Mouse (Mus musculus): ENCODE data around the gene Atxn7l2. TPM values are rescaled to one million over a fixed set of nuclear protein-coding genes. Genes with fewer than 3 reads are reported as not detected.
A peak's percentile ranks its signal among the peaks of the same experiment; 100 is the strongest.

Gene Atxn7l2
- total RNA-seq, 2 experiments from 2014 or later = 3.0 to 4.0 TPM

DNA sequence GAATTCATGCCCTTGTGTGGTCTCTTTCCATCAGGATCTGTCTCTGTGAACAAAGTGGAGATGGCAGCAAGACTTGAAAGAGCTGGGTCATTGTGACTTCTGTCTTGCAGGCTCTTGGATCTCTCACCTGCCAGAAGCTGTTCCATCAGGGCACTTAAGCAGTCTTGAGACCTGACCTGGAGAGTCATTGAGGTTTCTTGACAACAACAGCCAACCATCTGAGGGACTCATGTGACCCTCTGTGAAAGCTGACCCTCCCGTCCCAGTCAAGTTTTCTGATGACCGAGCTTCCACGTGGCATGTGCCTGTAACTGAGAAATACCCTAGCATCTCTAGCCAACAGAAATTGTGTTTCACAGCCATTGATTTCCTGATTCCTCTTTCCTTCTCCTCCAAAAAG lies 26.0 kb downstream of the Atxn7l2 start:
- no peak for ATAC-seq (replicated peaks; ENCODE audit: poor library complexity)

GRCm38 (mm10) chr3:108180514-108180913 lies 30.2 kb downstream of the Atxn7l2 start:
- no peak for ATAC-seq (replicated peaks; ENCODE audit: poor library complexity)

GRCm38 (mm10) chr3:108178756-108179715 lies 31.7 kb downstream of the Atxn7l2 start:
- no peak for ATAC-seq (replicated peaks; ENCODE audit: poor library complexity)

GRCm38 (mm10) chr3:108174672-108175531 lies 35.8 kb downstream of the Atxn7l2 start:
- no peak for ATAC-seq (replicated peaks; ENCODE audit: poor library complexity)

DNA sequence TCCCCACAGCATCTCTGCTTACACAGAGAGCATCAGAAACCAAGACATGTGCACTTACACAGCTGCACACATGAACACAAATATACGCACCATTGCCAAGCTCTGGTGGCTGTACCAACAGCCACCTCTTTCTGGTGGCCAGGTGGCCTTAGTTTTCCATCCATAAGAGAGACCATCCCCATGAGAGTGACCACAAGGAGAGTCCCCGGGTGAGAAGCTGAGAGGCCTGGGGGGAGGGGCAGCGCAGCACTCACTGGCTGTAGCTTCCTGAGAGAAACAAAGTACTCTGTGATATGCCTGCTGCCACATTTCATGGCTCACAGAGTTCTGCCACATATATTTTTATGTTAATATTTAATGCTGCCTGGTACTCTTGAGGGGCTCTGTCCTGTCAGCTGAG lies 41.5 kb downstream of the Atxn7l2 start:
- no peak for ATAC-seq (replicated peaks; ENCODE audit: poor library complexity)

GRCm38 (mm10) chr3:108167499-108167898 lies 43.2 kb downstream of the Atxn7l2 start:
- ATAC-seq (replicated peaks; ENCODE audit: poor library complexity) = no peak

DNA sequence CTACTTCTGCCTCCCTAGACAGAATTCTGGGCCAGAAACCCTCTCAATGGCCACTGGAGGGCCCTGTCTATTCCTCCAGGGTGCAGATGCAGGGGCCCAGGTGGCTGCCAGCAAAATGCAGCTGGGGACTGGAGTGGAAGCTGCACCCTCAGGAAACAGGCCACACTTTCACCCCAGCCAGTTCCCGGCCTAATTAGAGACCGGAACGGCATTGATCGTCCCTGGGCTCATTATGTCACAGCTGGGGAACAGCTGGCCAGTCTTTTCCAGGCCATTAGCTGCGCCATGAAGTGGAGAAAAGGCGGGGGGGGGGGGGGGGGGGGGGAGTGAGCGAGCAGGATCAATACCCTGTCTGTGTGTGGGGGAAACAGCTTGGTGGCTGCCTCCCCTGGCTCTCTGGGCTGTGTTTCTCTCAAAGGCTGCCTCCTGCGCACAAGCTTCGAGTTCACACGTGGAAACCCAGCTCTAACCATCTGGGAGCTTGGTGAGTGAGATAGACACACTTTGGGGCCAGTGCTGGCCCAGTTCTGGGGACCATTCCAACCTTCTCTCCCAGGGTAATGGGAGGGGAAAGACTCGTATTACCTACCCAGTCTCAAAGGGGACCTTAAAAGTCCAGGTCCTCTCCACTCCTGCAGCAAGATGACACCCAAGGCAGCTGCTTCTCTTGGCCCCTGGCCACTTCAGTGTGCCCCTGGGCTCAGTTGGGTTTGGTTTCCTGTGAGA lies 44.1 kb downstream of the Atxn7l2 start:
- ATAC-seq (replicated peaks; ENCODE audit: poor library complexity) = 0 out of 2 replicates have a peak, but pooled peaks have one; percentile 16

DNA sequence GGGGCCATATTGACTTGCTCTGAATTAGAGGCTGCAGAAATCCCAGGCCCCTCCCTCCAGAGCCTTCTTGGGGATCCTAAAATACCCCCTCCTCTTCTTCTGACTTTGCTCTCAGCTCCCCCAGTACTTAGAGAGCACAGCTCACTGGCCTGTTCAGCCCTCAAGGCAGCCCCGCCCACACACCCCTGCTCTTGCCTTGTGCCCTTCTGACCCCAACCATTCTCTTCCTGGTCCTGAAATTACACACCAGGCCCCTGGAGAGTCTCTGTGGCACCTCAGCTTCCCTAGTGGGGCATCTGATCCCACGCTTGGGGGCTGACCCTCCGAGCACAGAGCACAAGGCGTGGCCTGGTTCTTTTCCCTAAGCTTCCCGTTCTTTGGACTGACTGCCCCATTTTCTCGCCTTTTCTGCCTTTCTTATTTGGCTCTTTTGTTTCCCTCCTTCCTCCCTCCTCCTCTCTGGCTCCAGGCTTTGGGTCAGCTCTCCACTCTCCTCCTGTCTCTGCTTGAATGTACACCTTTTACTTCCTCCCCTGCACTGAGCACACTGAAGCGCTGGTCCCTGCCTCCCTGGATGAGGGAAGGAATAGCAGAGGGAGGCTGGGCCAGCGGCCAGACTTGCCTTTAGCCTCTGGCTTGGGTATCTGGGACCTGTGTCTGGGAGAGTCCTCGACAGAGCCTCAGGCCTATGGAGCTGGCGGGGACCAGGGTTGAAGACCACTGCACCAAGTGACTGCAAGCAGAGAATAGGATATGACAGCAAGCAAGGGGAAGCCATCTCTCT lies 45.0 kb downstream of the Atxn7l2 start:
- ATAC-seq (replicated peaks; ENCODE audit: poor library complexity) = no peak

DNA sequence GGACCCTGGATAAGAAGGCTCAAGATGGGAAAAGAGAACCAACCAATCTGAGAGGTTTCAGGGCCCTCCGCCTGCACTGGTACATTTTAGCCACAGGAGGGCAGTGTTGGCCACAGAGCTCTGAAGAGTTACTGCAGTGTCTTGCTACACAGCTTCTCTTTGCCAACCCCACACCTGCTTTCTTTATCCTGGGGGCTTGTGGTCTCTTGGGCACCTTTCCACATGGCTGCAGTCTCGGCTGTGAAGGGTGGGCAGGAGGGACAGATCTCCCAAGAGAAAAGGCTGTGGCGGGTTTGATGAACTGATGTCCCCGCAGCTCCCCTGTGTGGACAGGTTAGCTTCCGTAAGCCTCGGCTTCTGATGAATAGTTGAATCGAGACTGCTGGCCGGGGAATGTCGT lies 45.9 kb downstream of the Atxn7l2 start:
- ATAC-seq (replicated peaks; ENCODE audit: poor library complexity) = peak; percentile 99

DNA sequence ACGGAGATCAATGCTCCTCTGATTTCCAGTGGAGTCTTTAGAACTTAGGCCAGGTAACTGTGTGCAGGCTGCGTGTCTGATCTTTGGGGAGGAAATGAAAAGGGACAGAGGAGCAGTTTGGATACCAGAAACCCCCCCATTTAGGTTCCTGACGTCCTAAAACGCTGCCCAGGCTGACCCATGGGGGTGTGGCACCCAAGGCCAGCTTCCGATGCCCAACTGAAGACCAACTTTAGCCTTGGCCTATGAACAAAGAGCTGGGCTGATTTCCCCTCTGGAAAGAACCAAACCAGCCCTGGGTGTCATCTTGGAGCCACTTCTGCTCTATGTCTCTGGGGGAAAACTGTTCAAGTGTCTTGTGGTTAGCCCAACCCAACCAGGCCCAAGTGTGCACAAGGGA lies 46.6 kb downstream of the Atxn7l2 start:
- no peak for ATAC-seq (replicated peaks; ENCODE audit: poor library complexity)

GRCm38 (mm10) chr3:108158383-108159037 lies 52.2 kb downstream of the Atxn7l2 start:
- ATAC-seq (replicated peaks; ENCODE audit: poor library complexity) = no peak

DNA sequence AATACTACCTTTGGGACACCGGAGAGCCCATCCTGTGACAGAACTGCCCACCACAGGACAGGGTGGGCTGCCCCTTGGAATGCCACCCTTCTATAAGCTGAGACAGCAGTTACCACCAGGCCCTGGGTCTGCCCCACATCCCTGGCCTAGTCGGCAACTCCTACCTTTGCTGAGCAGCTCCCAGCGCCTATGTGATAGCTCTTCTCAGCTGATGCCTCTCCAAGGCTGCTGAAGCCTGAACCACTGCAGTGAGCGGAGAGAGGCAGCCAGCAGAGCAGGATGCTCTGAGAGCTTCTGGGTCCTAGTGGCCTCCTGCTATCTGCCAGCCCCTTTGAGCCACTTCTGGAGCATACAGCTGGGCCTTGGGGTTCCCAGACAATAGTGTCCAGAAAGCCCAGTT lies 56.1 kb downstream of the Atxn7l2 start, which contains the start of gene Gpr61:
Gene Gpr61, minus strand, starts transcription at position 227 of the 400 bp plus-strand sequence.
- ATAC-seq (replicated peaks; ENCODE audit: poor library complexity) = no peak

DNA sequence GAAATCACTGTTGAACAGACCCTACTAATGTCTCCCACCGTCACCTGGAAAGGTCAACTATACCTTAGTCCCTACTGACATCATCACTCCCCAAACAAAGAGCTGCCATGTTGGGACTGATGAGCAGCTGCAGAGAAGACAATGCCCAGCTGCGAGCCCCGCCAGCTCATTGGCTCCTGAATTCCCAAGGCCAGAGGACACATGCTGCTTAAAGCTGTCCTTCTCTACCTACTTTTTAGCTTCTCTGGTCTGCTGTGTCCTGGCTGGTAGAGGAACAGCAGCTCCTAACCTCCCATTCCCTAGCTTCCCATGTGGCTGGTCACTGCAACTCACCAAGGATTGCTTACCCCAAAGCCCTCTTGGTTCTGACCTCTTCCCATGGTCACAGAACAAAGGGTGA lies 58.4 kb downstream of the Atxn7l2 start:
- ATAC-seq (replicated peaks; ENCODE audit: poor library complexity) = no peak

Other genes starting within 250 kb of the Atxn7l2 start
- not detected in 2 replicates for gene Gstm3, start 241.7 kb downstream of the Atxn7l2 start, total RNA-seq (2015)
- gene Gstm3, start 241.7 kb downstream of the Atxn7l2 start, total RNA-seq (2017) = not detected in 2 replicates
- 2.1 and 2.2 TPM in 2 replicates for gene Gstm2, start 224.5 kb downstream of the Atxn7l2 start, total RNA-seq (2015)
- 4.8 and 6.8 TPM in 2 replicates for gene Gstm2, start 224.5 kb downstream of the Atxn7l2 start, total RNA-seq (2017)
- 1,143 and 1,246 TPM in 2 replicates for gene Gstm1, start 193.0 kb downstream of the Atxn7l2 start, total RNA-seq (2015)
- 511 and 599 TPM in 2 replicates for gene Gstm1, start 193.0 kb downstream of the Atxn7l2 start, total RNA-seq (2017)
- gene Gstm4, start 166.0 kb downstream of the Atxn7l2 start, total RNA-seq (2015) = 12.5 and 15.8 TPM in 2 replicates
- gene Gstm4, start 166.0 kb downstream of the Atxn7l2 start, total RNA-seq (2017) = 15.1 and 22.1 TPM in 2 replicates
- 52.9 and 63.6 TPM in 2 replicates for gene Ampd2, start 124.3 kb downstream of the Atxn7l2 start, total RNA-seq (2015)
- gene Ampd2, start 124.3 kb downstream of the Atxn7l2 start, total RNA-seq (2017) = 33.9 and 48.4 TPM in 2 replicates
- 0.72 and 1.8 TPM in 2 replicates for gene Gnat2, start 118.1 kb downstream of the Atxn7l2 start, total RNA-seq (2015)
- 1.0 and 2.0 TPM in 2 replicates for gene Gnat2, start 118.1 kb downstream of the Atxn7l2 start, total RNA-seq (2017)
- gene Gnai3, start 64.8 kb downstream of the Atxn7l2 start, total RNA-seq (2015) = 143 and 147 TPM in 2 replicates
- gene Gnai3, start 64.8 kb downstream of the Atxn7l2 start, total RNA-seq (2017) = 167 TPM in 2 replicates
- gene Gpr61, start 56.1 kb downstream of the Atxn7l2 start, total RNA-seq (2015) = not detected in 2 replicates
- gene Gpr61, start 56.1 kb downstream of the Atxn7l2 start, total RNA-seq (2017) = not detected in 2 replicates
- 1.3 and 1.8 TPM in 2 replicates for gene Amigo1, start 24.6 kb downstream of the Atxn7l2 start, total RNA-seq (2015)
- 2.3 and 3.6 TPM in 2 replicates for gene Amigo1, start 24.6 kb downstream of the Atxn7l2 start, total RNA-seq (2017)
- 2.3 and 2.5 TPM in 2 replicates for gene Cyb561d1, start 9.7 kb downstream of the Atxn7l2 start, total RNA-seq (2015)
- gene Cyb561d1, start 9.7 kb downstream of the Atxn7l2 start, total RNA-seq (2017) = 3.7 and 5.4 TPM in 2 replicates
- gene Sypl2, start 15.7 kb upstream of the Atxn7l2 start, total RNA-seq (2015) = not detected in 2 replicates
- not detected in 2 replicates for gene Sypl2, start 15.7 kb upstream of the Atxn7l2 start, total RNA-seq (2017)
- gene Psma5, start 46.0 kb upstream of the Atxn7l2 start, total RNA-seq (2015) = 308 and 312 TPM in 2 replicates
- 290 and 314 TPM in 2 replicates for gene Psma5, start 46.0 kb upstream of the Atxn7l2 start, total RNA-seq (2017)
- 53.8 and 58.9 TPM in 2 replicates for gene Sort1, start 73.1 kb upstream of the Atxn7l2 start, total RNA-seq (2015)
- gene Sort1, start 73.1 kb upstream of the Atxn7l2 start, total RNA-seq (2017) = 45.5 and 51.2 TPM in 2 replicates
- not detected in 2 replicates for gene Mybphl, start 154.0 kb upstream of the Atxn7l2 start, total RNA-seq (2015)
- gene Mybphl, start 154.0 kb upstream of the Atxn7l2 start, total RNA-seq (2017) = not detected in 2 replicates
- gene Psrc1, start 172.9 kb upstream of the Atxn7l2 start, total RNA-seq (2015) = 7.7 and 10.3 TPM in 2 replicates
- 10.2 and 14.1 TPM in 2 replicates for gene Psrc1, start 172.9 kb upstream of the Atxn7l2 start, total RNA-seq (2017)
- gene Celsr2, start 204.6 kb upstream of the Atxn7l2 start, total RNA-seq (2015) = 1.1 and 1.6 TPM in 2 replicates
- gene Celsr2, start 204.6 kb upstream of the Atxn7l2 start, total RNA-seq (2017) = 0.20 and 0.42 TPM in 2 replicates
- gene Sars, start 234.3 kb upstream of the Atxn7l2 start, total RNA-seq (2015) = 19.0 and 26.5 TPM in 2 replicates
- 249 and 357 TPM in 2 replicates for gene Sars, start 234.3 kb upstream of the Atxn7l2 start, total RNA-seq (2017)